Mouse (Mus musculus) cerebellum, adult 2 months (tissue): ENCODE data around the gene Vmn2r89. TPM values are rescaled to one million over a fixed set of nuclear protein-coding genes. Genes with fewer than 3 reads are reported as not detected.

ENCODE experiments used
- DNase-seq, 2 experiments: peaks; one replicate each; pipeline ENCODE4 v3.0.0; 2021
- H3K27ac ChIP-seq: fragments of 200-500 bp; 2 replicates; pipeline ENCODE4 v1.5.1; 2012; ENCODE audit warnings: low read length, control low read depth, inconsistent platforms; ENCODE audit not compliant: insufficient read depth
- H3K27me3 ChIP-seq: fragments of 200-500 bp; 2 replicates; pipeline ENCODE4 v1.6.1; 2012; ENCODE audit warnings: inconsistent platforms, mild to moderate bottlenecking, low read length, moderate library complexity; ENCODE audit not compliant: control insufficient read depth, insufficient read depth
- H3K4me1 ChIP-seq: fragments of 200-500 bp; 2 replicates; pipeline ENCODE4 v1.6.1; 2011; ENCODE audit warnings: low read length; ENCODE audit not compliant: control insufficient read depth, insufficient read depth
- H3K4me3 ChIP-seq: fragments of 200-500 bp; replicated peaks from 2 replicates; pipeline ENCODE3; 2011; ENCODE audit warnings: mild to moderate bottlenecking, low read depth, low read length, control low read depth; ENCODE audit not compliant: insufficient read depth
- CTCF ChIP-seq: fragments of 200-500 bp; IDR thresholded peaks from 2 replicates; pipeline ENCODE4 v1.5.1; 2011; ENCODE audit warnings: low read depth, mild to moderate bottlenecking, control low read depth, low read length, moderate library complexity, borderline replicate concordance; ENCODE audit not compliant: insufficient read depth
- POLR2A ChIP-seq: fragments of 200-500 bp; IDR thresholded peaks from 2 replicates; pipeline ENCODE4 v1.6.1; 2011; ENCODE audit warnings: low read length, control low read depth, borderline replicate concordance; ENCODE audit not compliant: insufficient read depth
- WGBS: fragments of 180-500 bp; shearing (Covaris S2); methylation state at CpG from one replicate; pipeline ENCODE4 v1.1.7; 2018; 5-methylcytosine and 5-hydroxymethylcytosine counted together
- polyA plus RNA-seq: library from polyadenylated mRNA; depleted of rRNA; stranded (reverse); fragments of >200 nt; gene quantifications from 2 replicates; pipeline ENCODE4 v1.2.3, GENCODE M21; 2012; rRNA removed

Gene Vmn2r89
- polyA plus RNA-seq, 1 experiment: not detected

- no peaks in the 10 kb centered on the region for H3K27me3 ChIP-seq
- TF ChIP-seq POLR2A: no peak
- no peak for TF ChIP-seq CTCF
- H3K4me1 ChIP-seq: no peaks in the 10 kb centered on the region
- WGBS: 89% methylated on average over 4 of the region's 4 CpGs
- no peak overlapping the region for H3K27ac ChIP-seq
- no peak overlapping the region for H3K4me3 ChIP-seq
- no peak for DNase-seq
These were observed 48.8 kb downstream of the Vmn2r89 start for GRCm38 (mm10) chr14:51500461-51500860.

- no peak for TF ChIP-seq CTCF
- TF ChIP-seq POLR2A: no peak
- H3K27me3 ChIP-seq: no peaks in the 10 kb centered on the region
- 94% methylated on average over 8 of the region's 8 CpGs for WGBS
These were observed 55.8 kb downstream of the Vmn2r89 start for GRCm38 (mm10) chr14:51507416-51507815.

More at GRCm38 (mm10) chr14:51507416-51507815, 55.8 kb downstream of the Vmn2r89 start:
- H3K27ac ChIP-seq: no peak overlapping the region
- DNase-seq: no peak
- H3K4me1 ChIP-seq: no peaks in the 10 kb centered on the region
- H3K4me3 ChIP-seq: no peak overlapping the region

Other genes starting within 250 kb of the Vmn2r89 start
- gene Ear14, start 248.5 kb upstream of the Vmn2r89 start, polyA plus RNA-seq: not detected in 2 replicates
- not detected in 2 replicates for gene Rnase2a, start 195.7 kb upstream of the Vmn2r89 start, polyA plus RNA-seq
- not detected in 2 replicates for gene Gm7247, start 90.1 kb upstream of the Vmn2r89 start, polyA plus RNA-seq
- gene Vmn2r88, start 41.0 kb upstream of the Vmn2r89 start, polyA plus RNA-seq: not detected in 2 replicates
- gene Gm5622, start 100.9 kb downstream of the Vmn2r89 start, polyA plus RNA-seq: not detected in 2 replicates
- not detected in 2 replicates for gene Gm17175, start 122.2 kb downstream of the Vmn2r89 start, polyA plus RNA-seq
- gene Gm17174, start 140.3 kb downstream of the Vmn2r89 start, polyA plus RNA-seq: not detected in 2 replicates
- not detected in 2 replicates for gene Gm17078, start 159.5 kb downstream of the Vmn2r89 start, polyA plus RNA-seq
- not detected in 2 replicates for gene Gm4181, start 183.8 kb downstream of the Vmn2r89 start, polyA plus RNA-seq
- not detected in 2 replicates for gene Gm17079, start 243.6 kb downstream of the Vmn2r89 start, polyA plus RNA-seq